Mouse (Mus musculus): ENCODE data around the gene Atf2. TPM values are rescaled to one million over a fixed set of nuclear protein-coding genes. Genes with fewer than 3 reads are reported as not detected.
"Not testable (repeated sequence)": the region's sequence is repeated elsewhere in the genome, so short reads cannot be mapped to it uniquely, and the experiment has no call there.

Gene Atf2
- total and polyA plus RNA-seq, 3 experiments: 15.9 to 40.9 (median 25.8) TPM

DNA sequence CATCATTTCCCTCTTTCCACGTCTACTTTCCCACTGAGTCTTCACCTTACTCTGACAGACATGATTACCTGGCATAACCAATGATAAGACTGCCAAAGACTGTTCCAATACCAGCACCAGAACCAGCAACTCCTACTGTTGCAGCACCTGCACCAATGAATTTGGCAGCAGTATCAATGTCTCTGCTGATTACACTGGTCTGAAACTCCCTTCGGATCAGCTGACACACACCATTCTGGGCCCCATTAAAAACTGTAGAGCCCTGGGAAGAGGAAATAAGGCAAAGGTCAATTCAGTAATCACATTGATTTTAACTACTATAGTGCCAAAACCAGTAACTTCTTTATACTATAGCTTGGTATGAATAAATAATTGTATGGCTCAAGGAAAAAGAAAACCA, 16.7 kb upstream of the Atf2 start:
- no peak for TF ChIP-seq MYC (IDR thresholded peaks at IDR 0.05; ENCODE audit: low read depth, low read length)
- TF ChIP-seq RAD21 (IDR thresholded peaks at IDR 0.05; ENCODE audit: low read depth, low read length): no peak
- no peak for TF ChIP-seq TBP (conservative IDR thresholded peaks at IDR 0.05; ENCODE audit: low read depth, low read length)
- TF ChIP-seq USF2 (conservative IDR thresholded peaks at IDR 0.05; ENCODE audit: low read depth, low read length): no peak
- TF ChIP-seq KAT2A (IDR thresholded peaks at IDR 0.05; ENCODE audit: insufficient replicate concordance, low read length): no peak
- no peak for TF ChIP-seq CTCF (conservative IDR thresholded peaks at IDR 0.05 in 1 of 2, IDR thresholded peaks at IDR 0.05 in 1 of 2; ENCODE audit: low read depth in 2 of 2, low read length in 2 of 2)
- TF ChIP-seq ETS1 (conservative IDR thresholded peaks at IDR 0.05; ENCODE audit: low read depth, low read length): no peak
- no peak for TF ChIP-seq EP300 (IDR thresholded peaks at IDR 0.05; ENCODE audit: low read length)
- TF ChIP-seq MXI1 (IDR thresholded peaks at IDR 0.05; ENCODE audit: low read depth, low read length): no peak
- TF ChIP-seq MAFK (IDR thresholded peaks at IDR 0.05; ENCODE audit: insufficient replicate concordance, low read length): no peak
- TF ChIP-seq IRF4 (IDR thresholded peaks at IDR 0.05; ENCODE audit: low read depth, low read length): no peak
- TF ChIP-seq POLR2AphosphoS2 (IDR thresholded peaks at IDR 0.05; ENCODE audit: low read depth, low read length): no peak
- Histone ChIP-seq H3K9me3 (replicated peaks; ENCODE audit: low read length) (peaks cover 4% of the 10 kb centered on the region), H3K9ac (ENCODE audit: insufficient read depth, low read depth) (peak overlapping the region; percentile 18; the same call in 1 of the 2 replicates), H3K27ac (ENCODE audit: insufficient read depth, low read depth) (no peak overlapping the region), H3K4me2 (ENCODE audit: insufficient read depth, low read depth, poor library complexity, severe bottlenecking) (no peak overlapping the region), H3K4me3 (replicated peaks in 1 of 3; ENCODE audit: low read depth in 2 of 3, low read length in 2 of 3, poor library complexity in 1 of 3) (no peak overlapping the region), H3K79me2 (replicated peaks; ENCODE audit: control insufficient read depth, extremely low read depth, insufficient read depth, poor library complexity, severe bottlenecking) (peaks cover 21% of the 10 kb centered on the region; the same call in 1 of the 2 replicates), H3K27me3 (replicated peaks) (no peaks in the 10 kb centered on the region), H3K36me3 (replicated peaks in 1 of 2; ENCODE audit: control insufficient read depth in 1 of 2, insufficient read depth in 1 of 2, low read length in 1 of 2) (peaks cover 27 to 43% of the 10 kb centered on the region in 2 experiments), H3K4me1 (ENCODE audit: control insufficient read depth in 1 of 2, insufficient read depth in 2 of 2) (peaks cover 3 to 22% of the 10 kb centered on the region in 2 experiments; a peak in 2 of 4 replicates)
- no peak for DNase-seq (ENCODE audit: extremely low read depth)
- in situ Hi-C loops (cut with MboI; ENCODE audit: low pct_ligation_motif_present, low pct_unique_long_range_greater_than_20kb, low sequenced_read_pairs): no loop called here
- dilution Hi-C loops (cut with MboI; ENCODE audit: extremely low pct_ligation_motif_present, extremely low pct_unique_long_range_greater_than_20kb, low sequenced_read_pairs): no loop called here

DNA sequence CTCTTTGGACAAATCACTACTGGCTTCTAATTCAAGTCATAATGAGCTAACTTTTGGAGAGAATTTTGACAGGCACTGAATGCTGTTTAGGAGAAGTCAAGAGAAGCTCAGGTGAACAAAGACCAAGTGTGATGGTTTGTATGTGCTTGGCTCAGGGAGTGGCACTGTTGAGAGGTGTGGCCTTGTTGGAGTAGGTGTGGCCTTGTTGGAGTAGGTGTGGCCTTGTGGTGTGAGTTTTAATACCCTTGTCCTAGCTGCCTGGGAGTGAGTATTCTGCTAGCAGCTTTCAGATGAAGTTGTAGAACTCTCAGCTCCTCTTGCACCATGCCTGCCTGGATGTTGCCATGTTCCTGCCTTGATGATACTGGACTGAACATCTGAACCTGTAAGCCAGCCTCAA, 12.2 kb upstream of the Atf2 start:
- in situ Hi-C loops (cut with MboI; ENCODE audit: low pct_ligation_motif_present, low pct_unique_long_range_greater_than_20kb, low sequenced_read_pairs); H3K27ac ChIP-seq (ENCODE audit: insufficient read depth, low read depth): not testable (repeated sequence)

DNA sequence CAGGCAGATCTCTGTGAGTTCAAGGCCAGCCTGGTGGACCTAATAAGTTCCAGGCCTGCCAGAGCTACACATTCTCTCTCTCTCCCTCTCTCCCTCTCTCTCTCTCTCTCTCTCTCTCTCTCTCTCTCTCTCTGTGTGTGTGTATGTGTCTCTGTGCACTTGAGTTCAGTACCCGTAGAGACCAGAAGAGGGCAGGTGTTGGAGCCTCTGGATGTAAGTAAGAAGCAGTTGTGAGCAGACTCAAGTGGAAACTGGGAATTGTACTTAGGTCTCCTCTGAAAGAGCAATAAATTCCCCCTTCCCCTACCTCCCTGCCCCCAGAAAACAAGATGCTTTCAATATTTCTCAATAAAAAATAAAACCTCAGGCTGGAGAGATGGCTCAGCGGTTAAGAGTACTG, 11.1 kb upstream of the Atf2 start:
- Histone ChIP-seq H3K4me1 (ENCODE audit: control insufficient read depth in 1 of 2, insufficient read depth in 2 of 2) (peaks cover 0 to 3% of the 10 kb centered on the region in 2 experiments; a peak in 1 of 4 replicates), H3K27me3 (replicated peaks) (no peaks in the 10 kb centered on the region), H3K79me2 (replicated peaks; ENCODE audit: control insufficient read depth, extremely low read depth, insufficient read depth, poor library complexity, severe bottlenecking) (no peaks in the 10 kb centered on the region), H3K9me3 (replicated peaks; ENCODE audit: low read length) (peaks cover 4% of the 10 kb centered on the region), H3K4me3 (replicated peaks in 1 of 3; ENCODE audit: low read depth in 2 of 3, low read length in 2 of 3, poor library complexity in 1 of 3) (no peak overlapping the region), H3K36me3 (replicated peaks in 1 of 2; ENCODE audit: control insufficient read depth in 1 of 2, insufficient read depth in 1 of 2, low read length in 1 of 2) (peaks cover 20 to 35% of the 10 kb centered on the region in 2 experiments), H3K9ac (ENCODE audit: insufficient read depth, low read depth) (no peak overlapping the region), H3K4me2 (ENCODE audit: insufficient read depth, low read depth, poor library complexity, severe bottlenecking) (no peak overlapping the region), H3K27ac (ENCODE audit: insufficient read depth, low read depth) (no peak overlapping the region)
- TF ChIP-seq USF1 (IDR thresholded peaks at IDR 0.05; ENCODE audit: low read depth, low read length) (no peak), CTCF (conservative IDR thresholded peaks at IDR 0.05 in 1 of 2, IDR thresholded peaks at IDR 0.05 in 1 of 2; ENCODE audit: low read depth in 2 of 2, low read length in 2 of 2) (0 out of 4 replicates have a peak, but pooled peaks of 1 of the 2 experiments have one; percentile 3), SIN3A (IDR thresholded peaks at IDR 0.05; ENCODE audit: low read length) (no peak)
- in situ Hi-C loops (cut with MboI; ENCODE audit: low pct_ligation_motif_present, low pct_unique_long_range_greater_than_20kb, low sequenced_read_pairs) (no loop called here), dilution Hi-C loops (cut with MboI; ENCODE audit: extremely low pct_ligation_motif_present, extremely low pct_unique_long_range_greater_than_20kb, low sequenced_read_pairs) (no loop called here)
- DNase-seq (ENCODE audit: extremely low read depth): no peak

More for the DNA sequence above, 12.2 kb upstream of the Atf2 start:
- H3K79me2 ChIP-seq (replicated peaks; ENCODE audit: control insufficient read depth, extremely low read depth, insufficient read depth, poor library complexity, severe bottlenecking); H3K27me3 ChIP-seq (replicated peaks); H3K4me2 ChIP-seq (ENCODE audit: insufficient read depth, low read depth, poor library complexity, severe bottlenecking); H3K9ac ChIP-seq (ENCODE audit: insufficient read depth, low read depth); dilution Hi-C loops (cut with MboI; ENCODE audit: extremely low pct_ligation_motif_present, extremely low pct_unique_long_range_greater_than_20kb, low sequenced_read_pairs); H3K9me3 ChIP-seq (replicated peaks; ENCODE audit: low read length); H3K4me3 ChIP-seq (replicated peaks in 1 of 3; ENCODE audit: low read depth in 2 of 3, low read length in 2 of 3, poor library complexity in 1 of 3); DNase-seq (ENCODE audit: extremely low read depth): not testable (repeated sequence)
- Histone ChIP-seq H3K4me1 (ENCODE audit: control insufficient read depth in 1 of 2, insufficient read depth in 2 of 2) (peaks cover 3 to 15% of the 10 kb centered on the region in 2 experiments; a peak in 2 of 4 replicates), H3K36me3 (replicated peaks in 1 of 2; ENCODE audit: control insufficient read depth in 1 of 2, insufficient read depth in 1 of 2, low read length in 1 of 2) (peaks cover 27 to 46% of the 10 kb centered on the region in 2 experiments)

DNA sequence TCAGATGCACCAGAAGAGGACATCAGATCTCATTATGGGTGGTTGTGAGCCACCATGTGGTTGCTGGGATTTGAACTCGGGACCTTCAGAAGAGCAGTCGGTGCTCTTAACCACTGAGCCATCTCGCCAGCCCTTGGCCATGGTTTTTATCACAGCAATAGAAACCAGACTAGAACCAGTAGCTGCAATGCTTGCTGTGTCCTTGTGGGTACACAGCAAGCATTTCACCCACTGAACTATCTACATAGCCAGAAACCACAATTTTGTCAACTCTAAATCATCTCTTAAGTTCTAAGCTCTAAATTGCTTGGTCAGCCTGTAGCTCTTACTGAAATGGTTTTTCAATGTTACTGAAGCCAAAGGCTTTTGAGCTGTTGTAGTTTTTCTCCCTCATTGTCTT, 9.9 kb upstream of the Atf2 start:
- peaks cover 8 to 23% of the 10 kb centered on the region in 2 experiments for H3K36me3 ChIP-seq (replicated peaks in 1 of 2; ENCODE audit: control insufficient read depth in 1 of 2, insufficient read depth in 1 of 2, low read length in 1 of 2)
- H3K27me3 ChIP-seq (replicated peaks); H3K4me1 ChIP-seq (ENCODE audit: control insufficient read depth in 1 of 2, insufficient read depth in 2 of 2); H3K4me2 ChIP-seq (ENCODE audit: insufficient read depth, low read depth, poor library complexity, severe bottlenecking); H3K9ac ChIP-seq (ENCODE audit: insufficient read depth, low read depth); H3K79me2 ChIP-seq (replicated peaks; ENCODE audit: control insufficient read depth, extremely low read depth, insufficient read depth, poor library complexity, severe bottlenecking); H3K27ac ChIP-seq (ENCODE audit: insufficient read depth, low read depth); in situ Hi-C loops (cut with MboI; ENCODE audit: low pct_ligation_motif_present, low pct_unique_long_range_greater_than_20kb, low sequenced_read_pairs); H3K4me3 ChIP-seq (replicated peaks in 1 of 3; ENCODE audit: low read depth in 2 of 3, low read length in 2 of 3, poor library complexity in 1 of 3); dilution Hi-C loops (cut with MboI; ENCODE audit: extremely low pct_ligation_motif_present, extremely low pct_unique_long_range_greater_than_20kb, low sequenced_read_pairs); DNase-seq (ENCODE audit: extremely low read depth); H3K9me3 ChIP-seq (replicated peaks; ENCODE audit: low read length): not testable (repeated sequence)
